Mouse (Mus musculus) hindbrain, embryonic 11.5 days (tissue): Measurements from ENCODE around the gene G6pc. TPM values are rescaled to one million over a fixed set of nuclear protein-coding genes. Genes with fewer than 3 reads are reported as not detected.

Experiments used
- ATAC-seq: fragments of 200-750 bp; cut with Nextera tagmentation; 2 replicates; pipeline ENCODE4 v1.8.0; 2017; ENCODE audit warnings: mild to moderate bottlenecking, moderate TSS enrichment, moderate library complexity; ENCODE audit not compliant: low FRiP score
- DNase-seq: peaks from one replicate; pipeline ENCODE4 v3.0.0-alpha.2; 2015; ENCODE audit warnings: low spot score
- H3K27ac ChIP-seq: fragments of 300-500 bp; sonication (generic); 2 replicates; pipeline ENCODE4 v1.5.1; 2014; ENCODE audit warnings: mild to moderate bottlenecking, low read depth, low read length
- H3K27me3 ChIP-seq: fragments of 300-500 bp; sonication (generic); 2 replicates; pipeline ENCODE4 v1.6.1; 2014; ENCODE audit warnings: mild to moderate bottlenecking, low read length, moderate library complexity, mixed read lengths; ENCODE audit not compliant: control insufficient read depth, insufficient read depth
- H3K36me3 ChIP-seq: fragments of 300-500 bp; sonication (generic); 2 replicates; pipeline ENCODE4 v1.6.1; 2014; ENCODE audit warnings: mild to moderate bottlenecking, low read length, moderate library complexity, mixed read lengths; ENCODE audit not compliant: control insufficient read depth, insufficient read depth
- H3K4me1 ChIP-seq: fragments of 300-500 bp; sonication (generic); replicated peaks from 2 replicates; pipeline ENCODE4 v1.6.1; 2014; ENCODE audit warnings: low read length, mixed read lengths; ENCODE audit not compliant: control insufficient read depth, insufficient read depth
- H3K4me2 ChIP-seq: fragments of 300-500 bp; sonication (generic); replicated peaks from 2 replicates; pipeline ENCODE4 v1.6.1; 2014; ENCODE audit warnings: mild to moderate bottlenecking, low read depth, low read length
- H3K4me3 ChIP-seq: fragments of 300-500 bp; sonication (generic); 2 replicates; pipeline ENCODE4 v1.5.1; 2014; ENCODE audit warnings: low read depth, low read length
- H3K9ac ChIP-seq: fragments of 300-500 bp; sonication (generic); 2 replicates; pipeline ENCODE4 v1.6.1; 2014; ENCODE audit warnings: low read depth, low read length
- H3K9me3 ChIP-seq: fragments of 300-500 bp; sonication (generic); 2 replicates; pipeline ENCODE4 v1.6.1; 2016; ENCODE audit warnings: low read length; ENCODE audit not compliant: control insufficient read depth
- WGBS: fragments of 180-500 bp; shearing (Covaris S2); extraction: QIAGEN DNeasy Blood & Tissue Kit; methylation state at CpG from one replicate; pipeline ENCODE4 v1.1.7; 2014; 5-methylcytosine and 5-hydroxymethylcytosine counted together
- polyA plus RNA-seq: library from polyadenylated mRNA; unstranded; fragments of >200 nt; fragmentation: Nextera tagmentation; extraction: Ambion mirVana; gene quantifications from 2 replicates; pipeline ENCODE4 v1.2.1, GENCODE M21; 2014

G6pc gene
- polyA plus RNA-seq, 1 experiment from 2014 or later, result not detected

DNA sequence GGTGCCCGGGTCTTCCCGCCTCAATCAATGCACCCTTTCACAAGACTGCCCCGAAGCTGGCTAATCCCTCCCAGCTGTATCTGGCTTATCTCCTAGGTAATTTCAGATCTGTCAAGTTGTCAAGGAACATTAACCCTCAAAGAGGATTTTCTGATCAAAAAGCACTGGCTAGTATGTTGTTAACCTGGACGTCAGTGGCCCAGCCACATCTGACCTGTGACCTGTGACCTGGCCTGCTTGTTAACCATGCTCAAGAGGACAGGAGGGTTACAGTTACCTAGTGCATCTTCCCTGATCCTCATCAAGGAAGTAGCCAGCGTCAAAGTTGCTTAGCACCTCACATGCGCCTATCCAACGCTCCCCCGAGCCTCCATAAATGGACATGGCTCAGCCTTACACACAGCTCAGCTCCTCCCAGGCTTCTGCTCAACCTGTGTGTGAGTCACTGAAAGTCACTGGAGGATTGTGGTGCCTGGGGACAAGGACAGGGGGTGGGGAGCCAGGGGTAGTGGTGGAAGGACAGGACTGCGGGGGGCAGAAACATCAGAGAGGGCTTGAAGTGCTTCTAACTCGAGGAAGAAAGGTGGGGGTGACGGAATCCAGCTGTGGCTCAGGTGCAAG is 16.2 kb upstream of the G6pc start:
- no peaks in the 10 kb centered on the region for H3K4me1 ChIP-seq
- no peak for ATAC-seq
- 70% methylated on average over 11 of the region's 11 CpGs for WGBS
- H3K27ac ChIP-seq, result no peak overlapping the region
- no peaks in the 10 kb centered on the region for H3K36me3 ChIP-seq
- no peak overlapping the region for H3K4me3 ChIP-seq
- no peak overlapping the region for H3K4me2 ChIP-seq
- H3K9me3 ChIP-seq, result no peaks in the 10 kb centered on the region
- H3K27me3 ChIP-seq, result no peaks in the 10 kb centered on the region
- DNase-seq, result no peak
- no peak overlapping the region for H3K9ac ChIP-seq

DNA sequence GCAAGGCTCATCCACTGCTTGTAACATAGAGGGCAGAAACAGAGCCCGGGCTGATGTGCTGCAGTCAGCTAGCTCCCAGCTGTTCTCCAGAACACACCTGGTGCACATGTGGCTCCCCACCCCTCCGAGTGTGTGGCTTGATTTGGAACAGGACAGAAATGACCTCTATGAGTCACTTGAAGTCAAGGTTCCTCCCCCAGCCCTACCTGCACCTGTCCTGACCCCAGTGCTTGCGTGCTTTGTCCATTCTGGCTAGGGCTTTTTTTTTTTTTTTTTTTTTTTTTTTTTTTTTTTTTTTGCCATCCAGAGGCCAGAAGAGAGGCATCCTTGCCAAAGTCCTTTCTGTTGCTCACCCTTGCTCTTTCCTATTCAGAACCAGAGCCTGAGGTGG is 15.6 kb upstream of the G6pc start:
- Histone ChIP-seq H3K4me1 (no peaks in the 10 kb centered on the region), H3K9me3 (no peaks in the 10 kb centered on the region), H3K4me2 (no peak overlapping the region), H3K4me3 (no peak overlapping the region), H3K9ac (no peak overlapping the region), H3K27me3 (no peaks in the 10 kb centered on the region), H3K36me3 (no peaks in the 10 kb centered on the region), H3K27ac (no peak overlapping the region)
- DNase-seq, result no peak
- ATAC-seq, result no peak
- 81% methylated on average over 3 of the region's 3 CpGs for WGBS

DNA sequence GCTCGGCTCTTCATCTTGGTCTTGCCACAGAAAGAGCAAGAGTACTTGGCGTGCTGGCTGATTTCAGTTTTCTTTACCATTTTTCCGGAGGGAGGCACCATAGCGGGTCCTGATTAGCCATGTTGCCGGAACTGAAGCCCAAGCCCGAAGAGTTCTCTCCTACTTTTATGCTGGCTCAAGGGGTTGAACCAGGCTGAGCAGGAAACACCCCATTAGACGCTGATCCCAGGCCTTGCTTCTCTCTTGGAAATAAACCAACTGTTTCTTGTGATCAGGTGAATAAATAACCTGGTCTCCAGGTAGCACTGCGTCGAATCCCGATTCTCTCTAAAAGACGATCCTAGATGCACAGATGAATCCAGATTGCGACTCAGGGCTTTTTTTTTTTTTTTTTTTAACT is 13.9 kb upstream of the G6pc start:
- Histone ChIP-seq H3K4me3 (no peak overlapping the region), H3K4me1 (no peaks in the 10 kb centered on the region), H3K36me3 (no peaks in the 10 kb centered on the region), H3K4me2 (no peak overlapping the region), H3K9me3 (no peaks in the 10 kb centered on the region), H3K9ac (no peak overlapping the region), H3K27ac (no peak overlapping the region), H3K27me3 (no peaks in the 10 kb centered on the region)
- WGBS, result 90% methylated on average over 12 of the region's 12 CpGs
- ATAC-seq (no peak), DNase-seq (no peak)

DNA sequence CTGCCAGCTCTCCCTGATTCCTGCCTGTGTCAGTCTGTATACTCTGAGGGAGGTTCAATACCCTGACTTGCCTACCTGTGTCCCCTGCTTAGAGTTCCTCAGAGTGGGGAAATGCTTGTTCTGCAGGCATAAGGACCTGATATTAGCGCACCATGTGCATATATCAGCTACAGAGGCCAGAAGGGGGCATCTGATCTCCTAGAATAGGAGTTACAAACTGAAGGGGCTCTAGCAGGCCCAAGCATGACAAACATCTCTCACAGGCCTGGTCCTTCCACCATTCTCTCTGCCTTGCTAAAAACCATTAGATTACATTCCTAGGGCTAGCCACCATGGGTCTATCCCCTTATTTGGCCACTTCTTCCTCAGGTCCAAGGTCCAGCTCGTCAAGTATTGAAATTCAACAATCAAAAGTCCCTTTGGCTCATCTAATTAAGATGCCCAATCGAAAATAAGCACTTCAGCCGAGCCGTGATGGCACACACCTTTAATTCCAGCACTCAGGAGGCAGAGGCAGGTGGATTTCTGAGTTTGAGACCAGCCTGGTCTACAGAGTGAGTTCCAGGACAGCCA is 12.8 kb upstream of the G6pc start:
- H3K27ac ChIP-seq, result no peak overlapping the region
- H3K36me3 ChIP-seq, result no peaks in the 10 kb centered on the region
- no peak overlapping the region for H3K4me3 ChIP-seq
- H3K27me3 ChIP-seq, result no peaks in the 10 kb centered on the region
- no peak overlapping the region for H3K9ac ChIP-seq
- no peak overlapping the region for H3K4me2 ChIP-seq
- no peaks in the 10 kb centered on the region for H3K4me1 ChIP-seq
- ATAC-seq (no peak), DNase-seq (no peak)
- 87% methylated on average over 5 of the region's 5 CpGs for WGBS
- H3K9me3 ChIP-seq, result no peaks in the 10 kb centered on the region

DNA sequence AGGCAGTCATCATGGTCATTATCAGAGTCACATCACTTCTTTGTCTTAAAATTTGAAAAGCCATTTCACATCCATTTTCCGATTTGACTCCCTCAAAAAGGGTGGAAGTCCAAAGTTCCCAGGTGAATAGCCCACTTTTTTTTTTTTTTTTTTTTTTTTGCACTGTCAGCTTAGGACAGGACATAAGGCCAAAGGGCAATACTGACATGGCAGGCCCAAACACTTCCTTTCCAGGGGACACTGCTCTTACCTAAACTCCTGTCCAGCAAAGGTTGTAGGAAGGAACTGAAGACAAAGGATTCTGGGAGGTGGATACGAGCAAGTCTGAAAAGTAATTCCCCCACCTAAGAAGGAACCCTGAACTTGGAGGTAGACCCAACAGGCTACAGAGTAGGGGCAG is 11.4 kb upstream of the G6pc start:
- DNase-seq, result no peak
- H3K4me1 ChIP-seq, result no peaks in the 10 kb centered on the region
- H3K27me3 ChIP-seq, result no peaks in the 10 kb centered on the region
- H3K4me2 ChIP-seq, result no peak overlapping the region
- H3K4me3 ChIP-seq, result no peak overlapping the region
- H3K9ac ChIP-seq, result no peak overlapping the region
- ATAC-seq, result no peak
- H3K36me3 ChIP-seq, result no peaks in the 10 kb centered on the region
- no peak overlapping the region for H3K27ac ChIP-seq
- WGBS, result 94% methylated on average over 2 of the region's 2 CpGs
- H3K9me3 ChIP-seq, result no peaks in the 10 kb centered on the region

DNA sequence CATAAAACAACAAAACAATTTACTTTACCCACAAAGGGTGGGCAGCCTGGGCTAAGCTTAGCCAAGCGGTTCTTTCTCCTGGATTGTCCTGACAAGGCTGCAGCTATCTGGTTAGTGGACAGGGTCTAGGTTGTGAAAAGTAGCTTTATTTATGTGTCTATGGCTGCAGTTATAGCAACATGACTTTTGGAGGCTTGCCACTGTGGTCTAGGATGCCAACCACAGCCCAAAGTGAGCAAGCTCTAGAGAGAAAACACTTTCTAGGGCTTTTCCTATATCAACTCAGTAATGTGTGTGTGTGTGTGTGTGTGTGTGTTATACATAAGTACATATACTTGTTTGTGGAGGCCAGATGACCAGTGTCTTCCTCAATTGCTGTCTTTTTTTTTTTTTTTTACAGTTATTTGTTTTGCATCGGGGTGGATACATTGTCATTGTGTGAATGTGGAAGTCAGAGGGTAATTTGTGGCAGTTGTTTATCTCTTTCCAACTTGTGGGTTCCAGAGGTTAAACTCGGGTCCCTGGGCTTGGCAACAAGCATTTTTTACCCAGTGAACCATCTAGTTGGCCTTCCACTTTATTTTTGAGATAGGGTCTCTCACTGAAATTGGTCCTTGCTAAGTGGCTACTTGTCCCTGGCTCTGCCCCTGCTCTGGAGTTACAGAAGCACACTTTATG is 9.7 kb upstream of the G6pc start:
- H3K4me2 ChIP-seq, result no peak overlapping the region
- no peak overlapping the region for H3K27ac ChIP-seq
- no peak overlapping the region for H3K9ac ChIP-seq
- DNase-seq (no peak), ATAC-seq (no peak)
- H3K27me3 ChIP-seq, result no peaks in the 10 kb centered on the region
- H3K4me3 ChIP-seq, result no peak overlapping the region
- H3K9me3 ChIP-seq, result no peaks in the 10 kb centered on the region
- WGBS, result 78% methylated on average over 3 of the region's 3 CpGs
- H3K36me3 ChIP-seq, result no peaks in the 10 kb centered on the region
- H3K4me1 ChIP-seq, result no peaks in the 10 kb centered on the region

DNA sequence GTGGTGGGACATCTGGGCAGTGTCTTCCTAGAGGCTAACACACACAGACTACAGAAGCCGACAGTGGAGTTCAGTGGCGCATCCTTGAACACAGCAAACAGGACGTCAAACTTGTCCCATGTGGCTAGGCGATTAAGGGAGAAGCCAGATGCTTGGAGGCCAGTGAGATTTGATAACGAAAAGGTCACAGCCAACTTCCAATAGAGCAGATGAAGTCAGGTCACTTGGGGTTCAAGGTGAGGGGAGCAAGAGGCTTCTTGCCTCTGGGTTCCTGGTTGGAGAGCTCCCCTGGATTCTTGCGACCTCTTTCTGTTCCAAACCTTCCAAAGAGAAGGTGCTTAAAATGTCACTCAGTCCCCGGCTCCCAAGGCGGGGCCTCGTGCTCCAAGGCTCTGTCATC is 7.6 kb upstream of the G6pc start:
- Histone ChIP-seq H3K9ac (no peak overlapping the region), H3K36me3 (no peaks in the 10 kb centered on the region), H3K4me1 (no peaks in the 10 kb centered on the region), H3K27ac (no peak overlapping the region), H3K4me2 (no peak overlapping the region), H3K9me3 (no peaks in the 10 kb centered on the region), H3K4me3 (no peak overlapping the region), H3K27me3 (no peaks in the 10 kb centered on the region)
- 75% methylated on average over 9 of the region's 9 CpGs for WGBS
- ATAC-seq (no peak), DNase-seq (no peak)

DNA sequence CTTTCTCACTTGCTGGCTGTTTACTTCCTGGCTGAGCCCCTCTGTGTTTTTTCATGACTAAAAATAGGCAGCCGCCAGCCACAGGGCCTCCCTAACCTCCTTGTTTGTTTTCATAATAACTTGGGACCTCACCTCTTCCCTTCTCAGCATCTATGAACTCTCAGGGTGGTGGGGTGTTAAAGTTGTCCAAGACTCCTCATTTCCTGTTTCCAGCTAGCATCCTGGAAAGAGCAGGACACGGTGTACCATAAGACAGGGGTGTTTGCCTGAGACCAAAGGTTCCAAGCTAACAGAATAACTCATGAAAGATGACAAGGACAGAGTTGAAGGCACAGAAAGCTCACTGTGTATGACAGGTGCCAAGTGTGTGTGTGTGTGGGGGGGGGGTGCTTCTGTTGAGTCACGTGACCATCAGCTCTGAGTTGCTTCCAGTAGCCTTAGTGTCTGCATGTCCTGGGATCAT is 6.7 kb upstream of the G6pc start:
- Histone ChIP-seq H3K4me3 (no peak overlapping the region), H3K4me1 (no peaks in the 10 kb centered on the region), H3K36me3 (no peaks in the 10 kb centered on the region), H3K9me3 (no peaks in the 10 kb centered on the region), H3K27me3 (no peaks in the 10 kb centered on the region), H3K4me2 (no peak overlapping the region), H3K27ac (no peak overlapping the region), H3K9ac (no peak overlapping the region)
- no peak for ATAC-seq
- WGBS, result 58% methylated on average over 3 of the region's 3 CpGs
- DNase-seq, result no peak

DNA sequence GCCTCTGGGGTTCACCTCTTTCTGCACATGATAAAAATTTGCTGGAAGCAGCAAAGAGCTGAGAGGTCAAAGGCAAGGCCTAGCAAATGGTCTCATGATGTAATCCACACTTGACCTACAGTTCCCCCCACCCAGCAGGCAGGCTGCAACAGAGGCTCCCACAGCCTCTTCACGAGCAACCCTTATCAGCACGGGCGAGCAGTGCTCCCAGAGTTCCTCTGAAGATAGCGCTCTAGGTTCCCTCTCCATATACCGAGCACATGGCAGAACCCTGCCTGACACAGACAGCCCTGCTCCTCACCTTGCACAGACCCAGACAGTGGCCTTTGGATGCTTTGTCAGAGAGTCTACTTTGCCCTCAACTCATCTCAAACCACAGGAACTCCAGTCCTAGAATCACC is 2.8 kb upstream of the G6pc start:
- H3K36me3 ChIP-seq, result no peaks in the 10 kb centered on the region
- no peak overlapping the region for H3K4me3 ChIP-seq
- H3K9me3 ChIP-seq, result no peaks in the 10 kb centered on the region
- WGBS, result 80% methylated on average over 5 of the region's 5 CpGs
- no peak overlapping the region for H3K4me2 ChIP-seq
- H3K9ac ChIP-seq, result no peak overlapping the region
- no peak for ATAC-seq
- no peak overlapping the region for H3K27ac ChIP-seq
- H3K4me1 ChIP-seq, result no peaks in the 10 kb centered on the region
- no peak for DNase-seq
- no peaks in the 10 kb centered on the region for H3K27me3 ChIP-seq
